Mouse (Mus musculus) small intestine, adult 2 months (tissue): Measurements from ENCODE around the gene Hipk2.

Source experiments
- CTCF ChIP-seq: fragments of 200-500 bp; IDR thresholded peaks from 2 replicates; pipeline ENCODE4 v1.5.1; 2012; ENCODE audit warnings: low read depth, mild to moderate bottlenecking, control low read depth, inconsistent platforms, low read length, moderate library complexity, mixed read lengths; ENCODE audit not compliant: insufficient replicate concordance, insufficient read length; ENCODE audit errors: extremely low read depth
- POLR2A ChIP-seq: fragments of 200-500 bp; IDR thresholded peaks from 2 replicates; pipeline ENCODE4 v1.6.1; 2012; ENCODE audit warnings: low read depth, mild to moderate bottlenecking, control low read depth, inconsistent platforms, low read length, moderate library complexity

DNA sequence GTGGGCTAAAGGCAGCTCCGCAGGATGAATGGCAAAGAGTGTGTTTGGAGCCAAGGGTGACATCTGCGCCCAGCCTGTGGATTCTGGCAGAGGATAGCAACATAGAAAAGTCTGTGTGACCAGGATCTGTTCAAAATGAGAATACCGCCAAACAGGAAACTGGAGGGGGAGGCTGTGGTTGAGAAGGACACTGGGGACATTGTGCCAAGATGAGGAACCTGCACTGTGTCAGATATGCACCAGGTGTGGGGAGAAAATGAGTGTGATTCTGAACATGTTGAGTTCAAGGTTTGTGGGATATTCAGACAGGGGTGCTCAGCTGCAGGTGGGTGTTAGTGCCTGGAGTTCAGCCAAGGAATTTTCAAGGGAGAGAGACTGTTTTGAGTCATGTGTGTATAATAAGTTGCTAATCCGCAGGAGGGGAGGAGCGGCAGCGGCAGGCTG lies 6.8 kb upstream of the Hipk2 start:
- TF ChIP-seq CTCF (no peak), POLR2A (no peak)
